Mouse (Mus musculus) spleen, adult 12 weeks (tissue): ENCODE results near the gene Map2k5.

Experiments used
- DNase-seq: peaks from one replicate; pipeline ENCODE4 v3.0.0; 2022; ENCODE audit warnings: low spot score

The Map2k5 gene

DNA sequence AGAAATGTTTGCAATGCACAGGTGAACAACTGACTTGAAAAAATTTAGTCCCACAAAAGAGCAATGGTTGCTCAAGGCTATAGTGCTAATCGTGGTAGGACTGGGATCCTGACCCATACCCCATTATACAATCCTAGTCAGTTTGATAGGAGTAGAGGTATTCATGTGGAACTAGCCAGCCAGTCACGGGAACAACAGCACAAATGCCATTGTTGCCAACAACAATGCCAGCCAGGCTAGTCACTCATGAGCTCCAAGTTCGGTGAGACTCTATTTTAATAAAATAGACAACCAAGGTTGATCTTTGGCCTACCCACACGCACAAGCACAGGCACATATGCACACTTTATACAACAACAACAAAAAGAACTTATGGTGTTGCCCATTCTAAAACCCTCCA is 120.0 kb downstream of the Map2k5 start:
- no peak for DNase-seq

DNA sequence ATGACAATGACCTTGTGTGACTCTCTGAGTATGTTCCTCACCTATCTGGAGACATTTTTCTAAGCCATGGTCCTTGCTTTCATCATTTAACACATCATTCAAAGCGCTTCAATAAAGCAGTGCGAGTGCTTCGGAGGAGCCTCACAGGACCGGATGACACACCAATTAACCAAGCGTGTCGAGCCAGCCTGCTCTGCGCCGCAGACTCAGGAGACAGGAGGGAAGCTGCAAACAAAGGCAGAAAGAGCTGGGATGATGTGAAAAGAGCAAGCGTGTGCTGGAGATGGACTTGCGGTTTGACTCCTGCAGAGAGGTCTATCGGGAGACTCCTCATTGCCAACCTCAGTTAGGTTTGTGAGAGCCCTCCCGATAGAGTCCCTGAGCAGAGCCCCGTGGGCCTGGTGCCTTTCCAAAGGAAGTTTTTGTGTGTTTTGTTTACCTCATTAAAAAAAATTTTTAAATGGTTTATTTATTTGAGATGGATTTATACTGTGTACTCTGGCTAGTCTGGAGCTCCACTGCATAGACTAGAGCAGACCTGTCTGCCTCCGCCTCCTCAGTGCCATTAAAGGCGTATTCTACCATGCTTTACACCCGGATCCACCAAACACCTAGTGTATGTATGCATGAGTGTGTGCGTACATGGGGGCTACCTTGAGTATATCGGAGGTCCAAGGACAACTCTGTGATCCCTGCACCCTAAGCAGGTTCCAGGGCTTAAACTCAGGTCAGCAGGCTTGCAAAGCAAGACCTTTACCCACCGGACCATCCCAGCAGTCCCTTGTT is 126.7 kb downstream of the Map2k5 start:
- no peak for DNase-seq

DNA sequence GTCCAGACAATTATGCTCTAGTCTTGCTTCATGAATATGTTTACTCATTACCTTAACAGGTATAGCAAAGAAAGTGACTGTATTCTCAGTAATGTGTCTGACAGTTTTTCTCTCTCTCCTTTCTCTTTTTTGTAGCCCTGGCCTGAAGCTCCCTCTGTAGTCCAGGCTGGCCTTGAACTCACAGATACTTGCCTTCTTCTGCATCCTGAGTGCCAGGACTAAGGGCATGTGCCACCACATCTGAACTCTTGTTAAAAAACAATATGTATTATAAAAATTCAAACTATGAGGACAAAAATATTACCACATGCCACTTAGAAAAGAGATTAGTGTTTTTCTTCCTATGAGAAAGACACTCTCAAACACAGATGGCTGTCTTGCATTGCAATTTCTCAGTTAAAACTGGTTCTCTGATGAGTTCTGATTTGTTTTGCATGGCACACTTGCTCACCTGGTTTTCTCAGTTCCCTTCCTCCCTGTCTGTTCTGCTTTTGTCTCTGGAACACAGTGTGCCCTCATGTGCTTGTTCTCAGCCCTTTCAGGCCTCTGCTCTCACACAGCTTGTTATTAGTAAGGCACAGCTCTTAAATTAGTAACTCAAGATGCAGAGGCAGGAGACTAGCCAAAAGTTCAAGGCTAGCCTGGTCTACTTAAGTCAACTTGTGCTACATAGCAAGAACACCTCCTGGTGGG is 129.5 kb downstream of the Map2k5 start:
- DNase-seq, result no peak

DNA sequence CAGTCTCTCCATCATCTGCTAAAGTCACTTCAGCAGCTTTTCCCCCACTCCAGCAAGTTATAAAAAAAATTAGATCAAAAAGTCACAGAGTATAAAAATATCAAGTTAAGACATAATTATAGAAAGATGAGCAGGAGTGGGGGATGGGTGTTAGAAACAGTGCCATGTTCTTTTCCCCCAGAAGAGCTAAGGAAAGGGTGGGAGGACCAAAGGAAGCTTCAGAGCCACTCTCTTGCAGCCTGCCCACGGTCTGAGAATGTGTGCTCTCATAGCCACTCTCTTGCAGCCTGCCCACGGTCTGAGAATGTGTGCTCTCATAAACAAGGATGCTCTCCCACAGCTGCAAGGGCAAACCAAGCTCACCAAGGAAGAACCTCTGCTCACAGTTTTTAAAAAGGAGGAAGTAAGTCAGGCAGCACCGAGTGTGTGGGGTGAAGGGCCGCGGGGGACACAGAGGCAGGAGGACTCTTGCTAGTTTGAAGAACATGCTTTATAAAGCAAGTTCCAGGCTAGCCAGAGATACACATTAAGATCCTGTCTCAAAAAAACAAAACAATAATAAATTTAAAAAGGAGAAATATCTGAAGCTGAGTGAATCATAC is 131.0 kb downstream of the Map2k5 start:
- DNase-seq, result no peak

DNA sequence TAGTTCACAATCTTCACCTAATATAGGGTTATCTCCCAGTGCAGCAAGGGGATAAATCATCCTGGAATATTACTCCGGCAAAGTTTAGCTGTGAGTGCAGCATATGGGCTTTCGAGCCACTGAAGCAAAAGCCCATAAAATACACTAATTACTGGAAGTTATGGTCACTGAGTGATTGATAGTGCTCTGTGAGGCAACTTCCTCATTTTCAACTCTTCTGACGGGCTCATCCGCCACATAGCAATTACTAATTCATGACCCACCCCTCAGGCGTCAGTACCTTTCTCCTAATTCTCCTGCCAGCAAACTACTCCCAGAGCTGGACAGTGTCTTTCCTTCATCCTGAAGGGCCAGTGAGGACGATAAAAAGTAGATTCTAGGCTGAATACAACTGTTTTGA is 135.7 kb downstream of the Map2k5 start:
- no peak for DNase-seq

DNA sequence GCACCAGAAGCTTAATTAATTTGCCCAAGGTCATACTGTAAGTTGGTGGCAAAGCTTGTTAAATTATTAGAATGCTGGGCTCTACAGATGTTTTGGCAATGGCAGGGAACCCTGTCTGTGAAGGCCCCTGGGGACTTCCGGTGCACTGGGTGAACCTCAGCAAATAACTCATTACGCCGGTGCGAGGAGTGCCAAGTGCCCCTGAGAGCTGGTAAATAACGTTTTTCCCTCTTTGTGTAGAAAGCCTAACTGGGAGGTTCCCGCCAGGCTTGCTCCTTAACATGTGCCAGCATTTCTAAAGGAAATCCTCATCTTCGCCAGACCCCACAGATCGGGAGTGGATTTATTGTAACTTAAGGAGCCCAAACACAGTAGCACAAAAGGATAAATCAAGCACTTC is 136.5 kb downstream of the Map2k5 start:
- no peak for DNase-seq

DNA sequence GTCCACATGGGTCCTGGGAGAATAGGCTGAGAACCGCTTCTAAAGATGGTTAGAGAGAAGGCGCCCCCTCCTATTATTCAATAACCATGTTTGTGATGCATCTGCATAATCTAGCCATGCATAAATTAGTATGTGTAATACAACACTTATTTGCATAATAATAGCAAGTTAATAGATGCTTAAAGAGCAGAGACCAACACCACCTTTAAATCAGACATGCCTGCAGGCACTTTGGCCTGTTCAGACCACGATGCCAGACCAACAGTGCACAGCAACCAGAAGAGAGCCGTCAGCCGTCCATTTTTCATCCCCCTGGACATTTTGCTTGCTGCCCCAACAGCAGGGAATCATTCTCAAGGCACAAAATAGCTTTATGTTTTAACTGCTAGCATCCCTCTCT is 143.3 kb downstream of the Map2k5 start:
- DNase-seq, result no peak

DNA sequence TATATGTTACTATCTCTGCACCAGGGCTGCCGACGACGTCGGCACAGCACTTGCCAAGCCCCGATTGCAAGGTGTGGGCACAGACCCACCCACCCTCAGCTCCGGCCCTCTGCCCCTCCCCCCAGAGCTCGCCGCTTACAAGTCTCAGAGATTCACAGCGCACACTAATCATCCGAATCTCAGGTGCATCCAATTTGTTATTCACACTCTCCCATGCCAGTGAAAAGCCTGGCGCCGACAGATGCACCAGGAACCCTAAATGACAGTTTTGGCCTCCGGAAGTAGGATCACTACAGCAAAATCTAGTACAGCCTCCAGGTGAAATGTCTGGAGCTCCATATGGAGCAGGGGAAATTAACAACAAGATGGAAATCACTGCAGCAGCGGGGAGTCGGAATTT is 147.4 kb downstream of the Map2k5 start:
- no peak for DNase-seq

DNA sequence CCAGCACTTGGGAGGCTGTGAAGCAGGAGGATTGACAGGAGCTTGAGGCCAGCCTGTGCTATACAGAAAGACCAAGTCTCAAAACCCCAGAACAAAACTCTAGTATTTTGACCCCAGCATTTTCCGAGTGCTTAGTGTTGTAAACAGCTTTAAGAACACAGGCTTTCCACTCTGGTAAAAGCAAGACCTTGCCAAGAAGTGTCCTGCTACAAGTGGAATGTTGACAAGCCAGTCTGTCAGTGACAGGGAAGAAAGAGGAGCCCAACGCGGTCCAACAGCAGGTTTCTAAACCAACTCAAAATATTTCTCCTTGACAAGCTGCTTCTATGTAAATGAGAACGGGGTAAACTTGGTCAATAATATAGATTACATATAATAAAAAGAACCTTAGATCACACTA is 148.6 kb downstream of the Map2k5 start:
- no peak for DNase-seq

DNA sequence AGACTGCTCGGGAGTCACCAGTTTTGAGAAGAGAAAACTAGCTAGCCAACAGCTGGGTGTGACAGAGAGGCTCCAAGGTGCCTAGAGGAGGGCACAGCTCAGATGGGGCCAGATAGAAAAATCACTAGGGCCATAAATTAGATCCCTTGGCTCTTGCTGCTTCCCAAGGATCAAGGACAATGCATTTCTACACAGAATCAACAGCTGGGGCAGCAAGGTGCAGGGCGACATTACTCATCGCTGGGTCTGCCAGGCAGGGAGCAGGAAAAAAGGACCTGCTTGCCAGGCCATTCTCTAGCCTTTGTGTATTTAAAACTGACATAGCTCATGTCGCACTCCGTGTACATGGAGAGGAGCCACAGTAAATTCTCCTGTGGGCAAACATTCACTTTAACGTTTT is 155.5 kb downstream of the Map2k5 start:
- DNase-seq, result no peak

DNA sequence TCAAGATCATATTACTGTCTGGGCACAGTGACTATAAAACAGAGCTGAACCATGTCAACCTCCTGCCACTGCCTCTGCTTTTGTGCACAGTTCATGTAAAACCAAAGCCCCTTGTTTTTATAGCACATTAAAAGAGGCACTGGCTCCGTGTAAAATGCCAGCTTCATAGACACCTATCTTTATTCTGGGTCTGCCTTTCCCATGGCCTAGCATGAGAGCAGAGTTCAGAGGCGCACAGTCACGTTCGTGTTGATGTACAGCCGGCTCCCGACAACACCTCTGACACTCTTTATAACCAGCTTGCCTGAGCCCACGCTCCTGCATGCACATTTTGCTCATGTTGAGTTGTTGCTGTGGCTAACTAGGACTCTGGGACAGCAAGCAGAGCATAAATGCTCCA is 157.9 kb downstream of the Map2k5 start:
- DNase-seq, result no peak

DNA sequence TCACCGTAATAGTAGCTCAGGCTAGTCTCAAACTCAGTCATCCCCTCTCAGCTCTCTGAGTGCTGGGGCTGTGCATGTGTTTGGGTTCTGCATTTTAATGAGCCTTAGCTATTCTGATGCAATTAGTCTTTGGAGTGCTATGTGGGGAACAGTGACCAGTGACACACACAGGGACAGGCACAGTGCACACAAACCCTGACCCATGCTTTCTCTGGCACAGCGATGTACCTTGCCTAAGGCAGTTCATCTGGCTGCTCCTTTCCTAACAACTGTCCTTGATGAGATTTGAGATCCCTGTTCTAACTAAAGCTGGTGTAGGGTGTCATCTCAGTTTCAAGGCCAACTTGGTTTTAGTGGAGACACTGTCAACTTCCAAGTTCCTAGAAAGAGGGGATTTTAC is 162.7 kb downstream of the Map2k5 start:
- no peak for DNase-seq

DNA sequence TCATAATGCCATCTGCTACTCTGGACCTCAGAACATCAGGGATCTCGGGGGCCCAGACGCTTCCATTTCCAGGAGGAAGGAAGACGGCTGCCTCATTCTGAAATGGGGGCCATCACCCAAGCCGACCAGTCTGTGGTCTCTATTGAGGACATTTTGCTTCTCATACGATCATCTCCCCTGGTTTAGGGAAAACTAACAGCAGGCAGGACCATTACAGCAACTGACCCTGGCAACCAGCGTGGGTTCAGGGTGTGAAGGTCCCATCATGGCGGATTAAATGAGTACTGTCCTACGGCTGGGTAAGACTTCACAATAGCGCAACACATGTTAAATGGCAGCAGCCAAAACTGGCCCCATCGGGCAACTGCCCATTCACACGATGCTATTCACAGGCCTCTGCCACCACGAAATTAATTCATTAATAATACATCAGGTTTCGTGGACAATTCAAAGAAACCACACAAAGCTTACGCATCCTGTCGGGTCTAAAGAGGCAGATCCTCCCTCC is 170.9 kb downstream of the Map2k5 start:
- DNase-seq, result no peak

DNA sequence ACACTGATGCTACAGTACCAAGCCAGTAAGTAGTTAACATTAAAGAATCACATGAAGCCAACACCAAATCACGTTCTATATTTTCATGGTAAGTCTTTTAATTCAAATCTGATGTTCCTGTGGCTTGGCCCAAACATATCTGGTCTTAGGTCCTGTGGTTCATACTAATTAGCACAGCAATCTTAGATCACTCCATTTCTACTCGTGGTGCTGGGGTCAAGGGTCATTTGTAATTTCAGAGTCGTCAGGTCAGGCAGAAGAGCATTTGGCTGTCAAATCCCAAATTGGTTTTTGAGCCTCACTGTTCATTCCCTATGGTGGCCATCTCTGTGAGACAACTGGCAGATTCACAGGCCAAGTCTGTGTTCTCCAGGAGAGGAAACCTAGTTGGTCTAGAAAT is 174.2 kb downstream of the Map2k5 start:
- DNase-seq, result no peak

DNA sequence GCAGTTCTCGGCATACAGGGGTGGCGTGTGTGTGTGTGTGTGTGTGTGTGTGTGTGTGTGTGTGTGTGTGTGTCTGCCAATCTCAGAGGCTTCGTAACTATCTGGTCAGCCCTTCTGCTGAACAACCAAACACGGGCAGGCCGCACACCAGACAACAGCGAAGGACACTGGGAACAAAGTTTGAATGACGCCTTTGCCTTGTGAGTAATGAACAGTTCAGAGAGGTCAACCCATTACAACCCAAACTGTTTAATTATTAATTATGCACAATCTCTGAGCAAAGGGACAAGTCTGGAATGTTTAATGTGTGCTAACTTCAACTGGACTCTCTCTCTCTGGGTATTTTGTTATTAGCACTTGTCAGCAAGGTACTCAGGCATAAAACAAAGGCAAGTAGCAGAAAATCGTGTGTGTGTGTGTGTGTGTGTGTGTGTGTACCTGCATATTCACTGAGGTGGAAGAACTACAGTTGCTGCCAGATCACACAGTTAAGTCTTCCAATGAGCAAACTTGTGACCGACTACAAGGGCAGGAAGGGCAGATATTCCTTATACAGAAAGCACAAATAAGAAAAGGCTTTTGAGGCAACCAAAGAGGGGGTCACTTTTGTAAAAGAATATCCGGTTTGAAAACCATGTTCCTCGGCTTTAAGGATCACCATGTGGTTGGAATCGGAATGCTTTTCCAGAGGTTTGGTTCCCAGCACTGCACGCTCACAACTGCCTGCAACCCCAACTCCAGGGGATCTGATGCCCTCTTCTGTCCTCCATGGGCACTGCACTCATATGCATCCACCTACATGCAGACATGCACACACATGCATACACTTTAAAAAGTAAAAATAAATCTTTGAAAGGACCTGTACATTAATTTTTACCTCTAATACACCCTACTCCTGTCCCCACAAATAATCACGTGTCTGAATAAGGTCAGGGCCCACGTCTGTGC is 176.1 kb downstream of the Map2k5 start:
- no peak for DNase-seq

DNA sequence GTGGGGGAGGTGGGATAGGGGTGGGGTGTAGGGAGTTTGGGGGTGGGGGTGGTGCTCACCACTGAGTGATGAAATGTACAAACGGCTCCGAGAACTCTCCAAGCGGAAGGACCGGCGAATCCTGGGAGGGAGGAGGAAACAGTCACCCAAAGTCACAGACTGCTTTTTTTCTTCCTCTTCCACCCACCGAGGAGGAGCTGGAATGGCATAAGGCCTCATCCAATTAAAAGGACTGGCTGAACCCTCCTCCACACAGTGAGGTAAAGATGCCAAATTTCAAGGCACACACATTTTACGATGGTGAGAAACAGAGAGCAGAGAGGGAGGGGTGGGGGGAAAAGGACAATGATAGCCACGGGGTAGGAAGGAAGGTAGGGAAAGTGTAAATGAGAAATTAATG is 180.4 kb downstream of the Map2k5 start:
- DNase-seq, result no peak

DNA sequence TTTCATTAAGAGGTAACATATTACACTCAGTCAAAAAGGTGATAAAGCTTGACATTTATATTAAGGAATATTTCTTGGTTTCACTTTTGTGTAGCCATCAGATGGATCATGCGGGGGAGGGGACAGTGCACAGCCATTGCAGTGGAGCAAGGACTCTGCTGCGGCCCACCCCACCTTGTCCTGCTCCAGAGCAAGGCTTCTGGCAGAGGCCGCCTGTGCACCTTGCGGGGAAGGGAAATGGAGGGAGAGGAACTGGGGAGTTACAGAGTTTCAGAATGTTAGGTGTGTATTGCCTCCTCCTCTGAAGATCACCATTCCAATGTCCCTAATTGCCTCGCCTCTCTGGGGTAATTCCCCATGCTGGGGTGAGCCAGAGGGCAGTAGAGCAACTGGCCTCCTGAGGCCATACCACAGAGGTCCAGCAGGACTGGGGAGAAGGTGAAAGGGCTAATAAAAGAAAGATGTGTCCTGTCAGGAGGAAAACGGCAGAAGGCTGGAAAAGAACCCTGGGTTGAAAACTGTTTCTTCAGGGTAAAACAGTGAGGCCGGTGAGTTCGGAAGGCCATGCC is 181.5 kb downstream of the Map2k5 start:
- no peak for DNase-seq

DNA sequence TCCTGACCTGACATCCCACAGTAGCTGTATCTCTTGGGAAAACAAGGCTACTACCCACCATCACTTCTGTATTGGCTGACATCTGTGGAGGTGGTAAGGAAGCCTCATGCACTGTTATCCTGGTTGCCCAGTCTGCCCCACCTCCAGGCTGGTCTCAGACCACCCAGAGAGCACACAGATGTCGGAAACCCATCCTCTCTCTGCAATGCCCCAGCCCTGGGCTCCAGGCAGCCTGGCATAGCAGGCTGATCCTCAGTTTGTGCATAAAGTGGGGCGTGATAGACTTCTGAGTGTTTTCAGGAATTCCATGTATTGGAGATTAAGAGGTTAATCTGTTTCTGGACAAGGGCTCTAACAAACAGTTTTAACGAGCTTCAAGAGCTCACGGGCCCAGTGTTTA is 182.2 kb downstream of the Map2k5 start:
- DNase-seq, result no peak

DNA sequence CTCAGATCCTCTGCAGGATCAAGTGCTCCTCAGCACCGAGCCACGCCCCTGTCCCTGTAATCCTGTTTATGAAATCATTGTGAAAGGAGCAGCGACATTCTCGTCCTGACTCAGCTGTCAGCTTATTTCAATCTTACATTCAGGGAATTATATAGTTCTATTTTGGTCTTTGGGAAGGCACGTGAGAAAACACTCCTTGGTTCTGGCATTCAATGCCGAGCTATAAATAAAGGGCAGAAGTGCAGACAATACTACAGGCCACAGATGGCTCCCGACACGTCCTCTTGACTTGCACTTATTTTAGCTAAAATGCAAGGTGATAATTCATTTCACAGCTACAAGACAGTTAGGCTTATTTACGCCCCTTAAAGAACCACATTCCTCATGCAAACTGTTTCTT is 182.9 kb downstream of the Map2k5 start:
- DNase-seq, result no peak

DNA sequence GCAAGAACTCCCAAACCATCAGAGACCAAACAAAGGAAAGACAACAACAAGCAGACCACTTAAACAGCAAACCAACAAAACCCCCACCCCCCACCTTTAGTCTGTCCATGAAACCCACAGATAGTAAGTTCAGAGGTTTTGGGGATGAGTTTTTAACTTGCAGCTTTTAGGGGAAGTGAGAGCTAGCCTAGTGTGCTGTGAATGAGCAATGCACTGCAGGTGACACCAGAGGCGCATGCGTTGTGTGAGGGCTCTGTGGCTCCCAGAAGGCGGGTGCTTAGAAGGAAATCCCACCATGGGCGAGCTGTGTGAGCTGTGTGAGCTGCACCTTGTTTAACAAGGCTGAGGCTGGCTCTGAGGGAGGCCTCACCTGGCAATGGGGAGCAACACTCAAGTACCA is 184.9 kb downstream of the Map2k5 start:
- DNase-seq, result no peak

DNA sequence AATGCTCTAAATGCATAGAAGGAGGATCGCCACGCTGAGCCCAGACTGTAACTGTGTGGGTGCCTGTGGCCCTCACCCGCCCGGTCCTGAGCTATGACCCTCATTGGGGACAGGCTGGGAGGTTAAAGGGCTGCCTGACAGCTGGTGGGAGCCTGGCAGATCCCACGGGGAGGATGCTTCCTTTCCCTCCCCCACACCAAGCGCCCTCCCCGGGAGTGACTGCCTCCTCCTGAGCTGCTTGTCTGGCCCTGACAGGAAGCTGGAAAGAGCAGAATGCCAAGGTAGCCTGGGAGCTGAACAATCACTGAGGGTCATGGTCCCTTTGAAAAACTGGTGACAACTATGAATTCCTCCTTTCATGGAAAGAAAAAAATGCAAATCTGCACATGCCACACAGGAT is 190.4 kb downstream of the Map2k5 start:
- DNase-seq, result no peak

DNA sequence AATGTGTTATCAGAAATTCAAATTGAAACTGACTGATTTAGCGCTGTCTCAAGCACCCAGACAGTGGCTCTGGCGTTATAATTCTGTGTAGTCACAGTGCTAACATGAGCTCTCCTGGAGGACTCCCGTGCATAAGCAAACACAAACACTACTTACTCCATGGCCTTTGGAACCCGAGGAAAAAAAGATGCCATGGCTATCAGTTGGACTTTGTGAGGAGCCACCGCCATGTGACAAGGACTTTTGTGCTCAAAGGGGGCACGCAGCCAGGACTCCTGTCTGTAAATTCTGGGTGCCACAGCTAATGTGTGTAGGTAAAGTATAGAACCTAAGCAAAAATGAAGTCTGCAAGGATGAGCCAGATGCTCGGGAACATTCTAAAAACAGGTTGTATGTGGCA is 192.5 kb downstream of the Map2k5 start:
- DNase-seq, result no peak
